Mouse (Mus musculus) kidney, embryonic 15.5 days (tissue): ENCODE measurements at regions not wholly inside any gene's neighbourhood (a gene's known extent, or its start where the extent isn't known, plus 50 kb on each side); places are given as distances from the start of the nearest gene placed in this dataset.

Experiments used
- ATAC-seq: fragments of 200-750 bp; cut with Nextera tagmentation; replicated peaks from 2 replicates; pipeline ENCODE4 v1.8.0; 2017; ENCODE audit warnings: moderate TSS enrichment; ENCODE audit not compliant: low FRiP score
- H3K27ac ChIP-seq: fragments of 300-500 bp; sonication (generic); 2 replicates; pipeline ENCODE4 v1.5.1; 2015; ENCODE audit warnings: mild to moderate bottlenecking, inconsistent platforms
- H3K27me3 ChIP-seq: fragments of 300-500 bp; sonication (generic); 2 replicates; pipeline ENCODE4 v1.6.1; 2015; ENCODE audit warnings: inconsistent platforms
- H3K36me3 ChIP-seq: fragments of 300-500 bp; sonication (generic); 2 replicates; pipeline ENCODE4 v1.6.1; 2015; ENCODE audit warnings: inconsistent platforms
- H3K4me1 ChIP-seq: fragments of 300-500 bp; sonication (generic); 2 replicates; pipeline ENCODE4 v1.6.1; 2015; ENCODE audit warnings: inconsistent platforms
- H3K4me2 ChIP-seq: fragments of 300-500 bp; sonication (generic); 2 replicates; pipeline ENCODE4 v1.6.1; 2015; ENCODE audit warnings: moderate library complexity, mild to moderate bottlenecking, inconsistent platforms
- H3K4me3 ChIP-seq: fragments of 300-500 bp; sonication (generic); replicated peaks from 2 replicates; pipeline ENCODE4 v1.5.1; 2015; ENCODE audit warnings: mild to moderate bottlenecking, inconsistent platforms
- H3K9ac ChIP-seq: fragments of 300-500 bp; sonication (generic); 2 replicates; pipeline ENCODE4 v1.6.1; 2015; ENCODE audit warnings: mild to moderate bottlenecking, inconsistent platforms
- H3K9me3 ChIP-seq: fragments of 300-500 bp; sonication (generic); replicated peaks from 2 replicates; pipeline ENCODE4 v1.6.1; 2016; ENCODE audit warnings: inconsistent platforms
- WGBS: fragments of 180-500 bp; shearing (Covaris S2); methylation state at CpG from one replicate; pipeline ENCODE4 v1.1.7; 2015; ENCODE audit warnings: mixed read lengths; 5-methylcytosine and 5-hydroxymethylcytosine counted together

GRCm38 (mm10) chr15:5561783-5562182, 317.8 kb upstream of the Ptger4 start:
- H3K36me3 ChIP-seq = no peaks in the 10 kb centered on the region
- no peak overlapping the region for H3K4me2 ChIP-seq
- no peak overlapping the region for H3K4me3 ChIP-seq
- no peaks in the 10 kb centered on the region for H3K9me3 ChIP-seq
- no peak overlapping the region for H3K9ac ChIP-seq
- no peaks in the 10 kb centered on the region for H3K27me3 ChIP-seq
- 95% methylated on average over 4 of the region's 4 CpGs for WGBS
- H3K4me1 ChIP-seq = no peaks in the 10 kb centered on the region
- H3K27ac ChIP-seq = no peak overlapping the region
- no peak for ATAC-seq

GRCm38 (mm10) chr15:5574366-5574765, 330.4 kb upstream of the Ptger4 start:
- Histone ChIP-seq H3K4me3 (no peak overlapping the region), H3K27ac (no peak overlapping the region), H3K9me3 (no peaks in the 10 kb centered on the region), H3K4me2 (no peak overlapping the region), H3K36me3 (no peaks in the 10 kb centered on the region), H3K27me3 (no peaks in the 10 kb centered on the region), H3K4me1 (no peaks in the 10 kb centered on the region), H3K9ac (no peak overlapping the region)
- no peak for ATAC-seq

- no peak overlapping the region for H3K27ac ChIP-seq
- H3K4me1 ChIP-seq = no peaks in the 10 kb centered on the region
- H3K4me3 ChIP-seq = no peak overlapping the region
- no peak for ATAC-seq
- no peaks in the 10 kb centered on the region for H3K27me3 ChIP-seq
- H3K9ac ChIP-seq = no peak overlapping the region
- no peak overlapping the region for H3K4me2 ChIP-seq
- H3K36me3 ChIP-seq = no peaks in the 10 kb centered on the region
- no peaks in the 10 kb centered on the region for H3K9me3 ChIP-seq
- WGBS = 81% methylated on average over 2 of the region's 2 CpGs
Observed at GRCm38 (mm10) chr15:5579559-5579958, 335.6 kb upstream of the Ptger4 start.

GRCm38 (mm10) chr15:5580416-5580815, 336.4 kb upstream of the Ptger4 start:
- no peaks in the 10 kb centered on the region for H3K36me3 ChIP-seq
- H3K4me3 ChIP-seq = no peak overlapping the region
- no peak for ATAC-seq
- H3K27me3 ChIP-seq = no peaks in the 10 kb centered on the region
- H3K4me2 ChIP-seq = no peak overlapping the region
- no peaks in the 10 kb centered on the region for H3K9me3 ChIP-seq
- H3K9ac ChIP-seq = no peak overlapping the region
- H3K4me1 ChIP-seq = no peaks in the 10 kb centered on the region
- WGBS = 91% methylated on average over 4 of the region's 4 CpGs
- H3K27ac ChIP-seq = no peak overlapping the region

- WGBS = 80% methylated on average over 2 of the region's 2 CpGs
- H3K27ac ChIP-seq = no peak overlapping the region
- ATAC-seq = no peak
- no peak overlapping the region for H3K9ac ChIP-seq
- no peak overlapping the region for H3K4me2 ChIP-seq
- no peaks in the 10 kb centered on the region for H3K36me3 ChIP-seq
- no peak overlapping the region for H3K4me3 ChIP-seq
- no peaks in the 10 kb centered on the region for H3K9me3 ChIP-seq
- H3K4me1 ChIP-seq = no peaks in the 10 kb centered on the region
- H3K27me3 ChIP-seq = no peaks in the 10 kb centered on the region
Observed at GRCm38 (mm10) chr15:5584381-5584780, 340.4 kb upstream of the Ptger4 start.

- no peaks in the 10 kb centered on the region for H3K9me3 ChIP-seq
- H3K27ac ChIP-seq = no peak overlapping the region
- H3K9ac ChIP-seq = no peak overlapping the region
- H3K27me3 ChIP-seq = no peaks in the 10 kb centered on the region
- no peak overlapping the region for H3K4me3 ChIP-seq
- H3K36me3 ChIP-seq = no peaks in the 10 kb centered on the region
- ATAC-seq = no peak
- 59% methylated on average over 4 of the region's 4 CpGs for WGBS
- no peaks in the 10 kb centered on the region for H3K4me1 ChIP-seq
- no peak overlapping the region for H3K4me2 ChIP-seq
Observed at GRCm38 (mm10) chr15:5604732-5605266, 360.8 kb upstream of the Ptger4 start.

GRCm38 (mm10) chr15:5607533-5607932, 363.5 kb upstream of the Ptger4 start:
- Histone ChIP-seq H3K9ac (no peak overlapping the region), H3K27ac (no peak overlapping the region), H3K4me3 (no peak overlapping the region), H3K4me2 (no peak overlapping the region), H3K4me1 (no peaks in the 10 kb centered on the region), H3K36me3 (no peaks in the 10 kb centered on the region), H3K27me3 (no peaks in the 10 kb centered on the region), H3K9me3 (no peaks in the 10 kb centered on the region)
- 87% methylated on average over 2 of the region's 2 CpGs for WGBS
- no peak for ATAC-seq

GRCm38 (mm10) chr15:5623021-5623420, 379.0 kb upstream of the Ptger4 start:
- Histone ChIP-seq H3K9me3 (no peaks in the 10 kb centered on the region), H3K36me3 (no peaks in the 10 kb centered on the region), H3K4me2 (no peak overlapping the region), H3K27me3 (no peaks in the 10 kb centered on the region), H3K27ac (no peak overlapping the region), H3K4me3 (no peak overlapping the region), H3K4me1 (no peaks in the 10 kb centered on the region), H3K9ac (no peak overlapping the region)
- 84% methylated on average over 5 of the region's 5 CpGs for WGBS
- no peak for ATAC-seq

GRCm38 (mm10) chr15:5625367-5625766, 381.4 kb upstream of the Ptger4 start:
- no peak overlapping the region for H3K4me3 ChIP-seq
- WGBS = 87% methylated on average over 2 of the region's 2 CpGs
- no peak overlapping the region for H3K9ac ChIP-seq
- H3K4me1 ChIP-seq = no peaks in the 10 kb centered on the region
- H3K4me2 ChIP-seq = no peak overlapping the region
- ATAC-seq = no peak
- no peaks in the 10 kb centered on the region for H3K9me3 ChIP-seq
- no peak overlapping the region for H3K27ac ChIP-seq
- no peaks in the 10 kb centered on the region for H3K36me3 ChIP-seq
- H3K27me3 ChIP-seq = no peaks in the 10 kb centered on the region

- no peaks in the 10 kb centered on the region for H3K4me1 ChIP-seq
- ATAC-seq = no peak
- H3K27me3 ChIP-seq = no peaks in the 10 kb centered on the region
- no peak overlapping the region for H3K4me2 ChIP-seq
- H3K4me3 ChIP-seq = no peak overlapping the region
- no peaks in the 10 kb centered on the region for H3K9me3 ChIP-seq
- no peak overlapping the region for H3K27ac ChIP-seq
- no peaks in the 10 kb centered on the region for H3K36me3 ChIP-seq
- WGBS = 37% methylated on average over 1 of the region's 1 CpGs
- no peak overlapping the region for H3K9ac ChIP-seq
Observed at GRCm38 (mm10) chr15:5646673-5647072, 402.7 kb upstream of the Ptger4 start.

GRCm38 (mm10) chr15:5658796-5659195, 414.8 kb upstream of the Ptger4 start:
- H3K4me3 ChIP-seq = no peak overlapping the region
- H3K36me3 ChIP-seq = no peaks in the 10 kb centered on the region
- H3K4me1 ChIP-seq = no peaks in the 10 kb centered on the region
- no peak overlapping the region for H3K27ac ChIP-seq
- H3K9ac ChIP-seq = no peak overlapping the region
- no peaks in the 10 kb centered on the region for H3K9me3 ChIP-seq
- no peak overlapping the region for H3K4me2 ChIP-seq
- 84% methylated on average over 6 of the region's 6 CpGs for WGBS
- no peaks in the 10 kb centered on the region for H3K27me3 ChIP-seq
- ATAC-seq = 0 out of 2 replicates have a peak, but pooled peaks have one; percentile 60

GRCm38 (mm10) chr15:5660819-5661218, 416.8 kb upstream of the Ptger4 start:
- WGBS = 71% methylated on average over 3 of the region's 3 CpGs

GRCm38 (mm10) chr15:5671781-5672180, 427.8 kb upstream of the Ptger4 start:
- Histone ChIP-seq H3K4me3 (no peak overlapping the region), H3K36me3 (no peaks in the 10 kb centered on the region)
- ATAC-seq = no peak

More at GRCm38 (mm10) chr15:5660819-5661218, 416.8 kb upstream of the Ptger4 start:
- no peak overlapping the region for H3K9ac ChIP-seq
- H3K4me3 ChIP-seq = no peak overlapping the region
- no peaks in the 10 kb centered on the region for H3K9me3 ChIP-seq
- H3K27me3 ChIP-seq = no peaks in the 10 kb centered on the region
- no peak overlapping the region for H3K27ac ChIP-seq
- no peaks in the 10 kb centered on the region for H3K36me3 ChIP-seq
- H3K4me1 ChIP-seq = no peaks in the 10 kb centered on the region
- no peak for ATAC-seq
- H3K4me2 ChIP-seq = no peak overlapping the region

More at GRCm38 (mm10) chr15:5671781-5672180, 427.8 kb upstream of the Ptger4 start:
- no peak overlapping the region for H3K4me2 ChIP-seq
- no peaks in the 10 kb centered on the region for H3K9me3 ChIP-seq
- H3K27ac ChIP-seq = no peak overlapping the region
- H3K9ac ChIP-seq = no peak overlapping the region
- H3K27me3 ChIP-seq = no peaks in the 10 kb centered on the region
- no peaks in the 10 kb centered on the region for H3K4me1 ChIP-seq
